Mouse (Mus musculus) hindbrain, embryonic 14.5 days (tissue): ENCODE measurements around the gene Slc25a24. TPM values are rescaled to one million over a fixed set of nuclear protein-coding genes. Genes with fewer than 3 reads are reported as not detected.
A peak's percentile ranks its signal among the peaks of the same experiment; 100 is the strongest.

ENCODE experiments used
- ATAC-seq: fragments of 200-750 bp; cut with Nextera tagmentation; 2 replicates; pipeline ENCODE4 v1.8.0; 2017; ENCODE audit warnings: moderate number of reproducible peaks, mild to moderate bottlenecking, moderate TSS enrichment, moderate library complexity; ENCODE audit not compliant: low FRiP score
- DNase-seq: peaks from one replicate; pipeline ENCODE4 v3.0.0-alpha.2; 2015; ENCODE audit warnings: low spot score
- H3K27ac ChIP-seq: fragments of 300-500 bp; sonication (generic); 2 replicates; pipeline ENCODE4 v1.5.1; 2014; ENCODE audit warnings: mild to moderate bottlenecking, moderate library complexity
- H3K27me3 ChIP-seq: fragments of 300-500 bp; sonication (generic); 2 replicates; pipeline ENCODE4 v1.6.1; 2014; ENCODE audit warnings: mild to moderate bottlenecking, low read length, mixed read lengths; ENCODE audit not compliant: control insufficient read depth, insufficient read depth
- H3K36me3 ChIP-seq: fragments of 300-500 bp; sonication (generic); replicated peaks from 2 replicates; pipeline ENCODE4 v1.6.1; 2014; ENCODE audit not compliant: control insufficient read depth, insufficient read depth
- H3K4me1 ChIP-seq: fragments of 300-500 bp; sonication (generic); replicated peaks from 2 replicates; pipeline ENCODE4 v1.6.1; 2014; ENCODE audit warnings: antibody characterized with exemption, low read length, mixed read lengths; ENCODE audit not compliant: control insufficient read depth, insufficient read depth
- H3K4me2 ChIP-seq: fragments of 300-500 bp; sonication (generic); replicated peaks from 2 replicates; pipeline ENCODE4 v1.6.1; 2014; ENCODE audit warnings: mild to moderate bottlenecking, moderate library complexity
- H3K4me3 ChIP-seq: fragments of 300-500 bp; sonication (generic); replicated peaks from 2 replicates; pipeline ENCODE4 v1.5.1; 2014; ENCODE audit warnings: mild to moderate bottlenecking, low read length
- H3K9ac ChIP-seq: fragments of 300-500 bp; sonication (generic); 2 replicates; pipeline ENCODE4 v1.6.1; 2014
- H3K9me3 ChIP-seq: fragments of 300-500 bp; sonication (generic); 2 replicates; pipeline ENCODE4 v1.6.1; 2016; ENCODE audit warnings: low read length; ENCODE audit not compliant: control insufficient read depth
- WGBS: fragments of 180-500 bp; shearing (Covaris S2); extraction: QIAGEN DNeasy Blood & Tissue Kit; methylation state at CpG from one replicate; pipeline ENCODE4 v1.1.7; 2014; 5-methylcytosine and 5-hydroxymethylcytosine counted together
- polyA plus RNA-seq: library from polyadenylated mRNA; unstranded; fragments of >200 nt; fragmentation: Nextera tagmentation; extraction: Ambion mirVana; gene quantifications from 2 replicates; pipeline ENCODE4 v1.2.1, GENCODE M21; 2014

Gene Slc25a24
- polyA plus RNA-seq, 1 experiment from 2014 or later, result 5.8 TPM

DNA sequence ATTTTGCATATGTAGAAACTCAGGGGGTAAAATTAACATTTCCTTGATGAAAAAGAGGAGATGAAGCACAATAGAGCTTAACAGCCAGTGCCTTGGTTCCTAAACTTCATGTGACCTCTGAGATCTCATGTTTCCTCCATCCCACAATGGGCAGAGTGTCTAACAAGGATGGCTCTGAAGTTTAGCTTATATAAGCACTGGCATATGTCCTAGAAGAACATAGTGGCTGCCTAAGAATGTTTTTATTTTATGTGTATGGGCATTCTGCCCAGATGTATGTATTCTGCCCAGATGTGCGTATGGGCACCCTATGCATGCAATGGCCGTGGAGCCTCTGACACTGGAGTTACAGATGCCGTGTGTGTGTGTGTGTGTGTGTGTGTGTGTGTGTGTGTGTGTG lies 34.5 kb downstream of the Slc25a24 start:
- Histone ChIP-seq H3K27ac (no peak overlapping the region), H3K9ac (no peak overlapping the region), H3K4me2 (no peak overlapping the region), H3K4me3 (no peak overlapping the region), H3K27me3 (no peaks in the 10 kb centered on the region), H3K36me3 (no peaks in the 10 kb centered on the region), H3K4me1 (no peaks in the 10 kb centered on the region), H3K9me3 (no peaks in the 10 kb centered on the region)
- DNase-seq (no peak), ATAC-seq (no peak)
- 82% methylated on average over 3 of the region's 3 CpGs for WGBS

- H3K4me1 ChIP-seq, result no peaks in the 10 kb centered on the region
- no peak overlapping the region for H3K4me2 ChIP-seq
- 0 out of 2 replicates have a peak, but pooled peaks cover 4% of the 10 kb centered on the region for H3K36me3 ChIP-seq
- H3K27me3 ChIP-seq, result no peaks in the 10 kb centered on the region
- no peak overlapping the region for H3K4me3 ChIP-seq
- WGBS, result 82% methylated on average over 2 of the region's 2 CpGs
- ATAC-seq (no peak), DNase-seq (no peak)
- no peak overlapping the region for H3K9ac ChIP-seq
- H3K9me3 ChIP-seq, result no peaks in the 10 kb centered on the region
- H3K27ac ChIP-seq, result no peak overlapping the region
Observed at GRCm38 (mm10) chr3:109164088-109164487, 41.1 kb downstream of the Slc25a24 start.

- no peaks in the 10 kb centered on the region for H3K27me3 ChIP-seq
Observed at GRCm38 (mm10) chr3:109164644-109165043, 41.7 kb downstream of the Slc25a24 start.

GRCm38 (mm10) chr3:109165214-109165829 lies 42.4 kb downstream of the Slc25a24 start:
- Histone ChIP-seq H3K9ac (no peak overlapping the region), H3K4me3 (no peak overlapping the region), H3K4me2 (no peak overlapping the region), H3K36me3 (0 out of 2 replicates have a peak, but pooled peaks cover 4% of the 10 kb centered on the region), H3K9me3 (no peaks in the 10 kb centered on the region), H3K27me3 (no peaks in the 10 kb centered on the region), H3K27ac (no peak overlapping the region), H3K4me1 (no peaks in the 10 kb centered on the region)
- DNase-seq (no peak), ATAC-seq (no peak)
- WGBS, result 91% methylated on average over 8 of the region's 8 CpGs

More at GRCm38 (mm10) chr3:109164644-109165043, 41.7 kb downstream of the Slc25a24 start:
- H3K27ac ChIP-seq, result no peak overlapping the region
- H3K36me3 ChIP-seq, result 0 out of 2 replicates have a peak, but pooled peaks cover 4% of the 10 kb centered on the region
- no peaks in the 10 kb centered on the region for H3K4me1 ChIP-seq
- H3K9me3 ChIP-seq, result no peaks in the 10 kb centered on the region
- WGBS, result 81% methylated on average over 1 of the region's 1 CpGs
- H3K9ac ChIP-seq, result no peak overlapping the region
- no peak overlapping the region for H3K4me3 ChIP-seq
- DNase-seq (no peak), ATAC-seq (0 out of 2 replicates have a peak, but pooled peaks have one; percentile 21)
- H3K4me2 ChIP-seq, result no peak overlapping the region

DNA sequence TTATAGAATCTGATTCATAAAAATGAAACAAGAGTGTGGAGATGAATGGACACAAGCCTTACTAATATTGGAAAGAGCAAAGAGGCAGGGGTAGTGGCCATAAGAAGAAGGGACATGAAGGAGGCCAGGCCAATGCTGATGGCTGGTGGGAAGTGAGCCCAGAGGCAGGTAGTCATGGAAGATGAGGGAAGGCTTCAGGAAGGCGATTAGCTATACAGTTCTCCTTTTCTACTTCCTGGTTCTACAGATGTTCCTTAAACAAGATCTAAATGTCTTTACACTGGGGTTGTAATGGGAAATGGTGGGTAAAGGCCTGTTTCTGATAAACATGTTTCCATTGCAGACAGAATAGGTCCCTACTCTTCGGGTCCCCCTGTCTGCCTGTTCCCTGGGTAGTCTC lies 46.2 kb downstream of the Slc25a24 start:
- Histone ChIP-seq H3K4me2 (no peak overlapping the region), H3K36me3 (0 out of 2 replicates have a peak, but pooled peaks cover 4% of the 10 kb centered on the region), H3K27me3 (no peaks in the 10 kb centered on the region), H3K27ac (no peak overlapping the region), H3K4me1 (peaks cover 3% of the 10 kb centered on the region; the same call in 1 of the 2 replicates), H3K4me3 (no peak overlapping the region), H3K9me3 (no peaks in the 10 kb centered on the region), H3K9ac (no peak overlapping the region)
- ATAC-seq (no peak), DNase-seq (no peak)
- WGBS, result 98% methylated on average over 2 of the region's 2 CpGs

DNA sequence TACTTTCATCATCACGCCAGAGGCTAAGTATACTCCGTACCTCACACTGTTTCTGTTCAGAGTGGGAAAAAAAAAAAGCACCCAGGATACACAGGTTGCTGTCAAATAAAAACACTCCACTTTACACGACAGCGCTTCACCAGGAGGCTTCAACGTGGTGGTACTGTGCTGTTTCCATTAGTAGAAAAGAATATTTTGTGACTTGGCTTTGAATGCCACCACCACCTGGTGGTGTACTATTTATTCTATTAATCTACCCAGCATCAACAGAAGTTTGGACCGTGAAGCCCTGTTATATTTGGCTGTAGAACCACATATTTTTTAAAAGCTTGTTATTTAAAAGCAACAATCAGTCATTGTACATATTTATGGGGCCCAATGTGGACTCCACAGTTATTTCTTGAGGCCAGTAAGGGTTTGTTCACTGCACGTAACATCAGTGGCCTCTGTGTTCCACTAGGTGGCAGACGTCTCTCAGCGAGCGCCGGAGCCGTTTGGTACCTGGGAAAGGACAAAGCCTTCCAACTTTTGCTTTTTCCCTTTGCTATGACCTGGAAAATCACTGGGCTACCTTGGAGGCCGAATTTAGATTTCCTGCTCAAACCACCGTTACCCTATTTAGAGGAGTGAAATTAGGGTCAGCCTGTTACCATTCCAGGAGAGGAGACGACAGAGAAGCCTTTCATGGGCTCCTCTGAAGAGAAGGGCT lies 48.3 kb downstream of the Slc25a24 start:
- Histone ChIP-seq H3K9ac (peak overlapping the region; percentile 37; the same call in 1 of the 2 replicates), H3K9me3 (no peaks in the 10 kb centered on the region), H3K4me1 (peaks cover 3% of the 10 kb centered on the region; the same call in 1 of the 2 replicates), H3K4me3 (no peak overlapping the region), H3K4me2 (no peak overlapping the region), H3K27me3 (no peaks in the 10 kb centered on the region), H3K36me3 (0 out of 2 replicates have a peak, but pooled peaks cover 4% of the 10 kb centered on the region), H3K27ac (no peak overlapping the region)
- DNase-seq, result peak; percentile 82
- WGBS, result 28% methylated on average over 15 of the region's 15 CpGs
- ATAC-seq, result peak; percentile 88

- Histone ChIP-seq H3K4me1 (peaks cover 13% of the 10 kb centered on the region; the same call in 1 of the 2 replicates), H3K9ac (no peak overlapping the region), H3K4me2 (no peak overlapping the region), H3K9me3 (no peaks in the 10 kb centered on the region), H3K27me3 (no peaks in the 10 kb centered on the region), H3K4me3 (no peak overlapping the region), H3K27ac (no peak overlapping the region), H3K36me3 (no peaks in the 10 kb centered on the region)
- ATAC-seq (no peak), DNase-seq (no peak)
- WGBS, result 82% methylated on average over 5 of the region's 5 CpGs
Observed at GRCm38 (mm10) chr3:109174394-109174793, 51.4 kb downstream of the Slc25a24 start.

DNA sequence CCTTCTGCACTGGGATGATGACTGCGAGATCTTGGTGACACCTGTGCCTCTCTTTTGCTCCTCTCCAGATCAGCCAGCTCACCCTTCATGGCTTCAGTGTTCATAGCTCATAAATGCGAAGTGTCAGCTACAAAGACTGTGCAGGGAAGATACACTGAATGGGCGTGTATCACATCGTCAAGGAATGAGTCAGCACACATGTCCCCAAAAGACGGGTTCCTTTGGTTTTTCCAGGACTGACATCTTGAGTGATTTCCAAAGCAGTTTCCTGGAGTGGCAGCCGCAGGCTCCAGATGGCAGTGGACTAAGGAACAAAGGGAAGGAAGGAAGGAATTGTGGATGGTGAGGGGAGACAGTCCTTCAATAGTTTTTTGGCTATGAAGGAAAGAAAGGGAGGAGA lies 55.8 kb downstream of the Slc25a24 start:
- H3K27me3 ChIP-seq, result no peaks in the 10 kb centered on the region
- H3K4me2 ChIP-seq, result no peak overlapping the region
- no peak overlapping the region for H3K9ac ChIP-seq
- H3K4me3 ChIP-seq, result no peak overlapping the region
- peaks cover 10% of the 10 kb centered on the region; the same call in 1 of the 2 replicates for H3K4me1 ChIP-seq
- DNase-seq, result no peak
- H3K9me3 ChIP-seq, result no peaks in the 10 kb centered on the region
- peak overlapping the region; percentile 23; the same call in 1 of the 2 replicates for H3K27ac ChIP-seq
- 40% methylated on average over 6 of the region's 6 CpGs for WGBS
- H3K36me3 ChIP-seq, result no peaks in the 10 kb centered on the region
- ATAC-seq, result no peak

DNA sequence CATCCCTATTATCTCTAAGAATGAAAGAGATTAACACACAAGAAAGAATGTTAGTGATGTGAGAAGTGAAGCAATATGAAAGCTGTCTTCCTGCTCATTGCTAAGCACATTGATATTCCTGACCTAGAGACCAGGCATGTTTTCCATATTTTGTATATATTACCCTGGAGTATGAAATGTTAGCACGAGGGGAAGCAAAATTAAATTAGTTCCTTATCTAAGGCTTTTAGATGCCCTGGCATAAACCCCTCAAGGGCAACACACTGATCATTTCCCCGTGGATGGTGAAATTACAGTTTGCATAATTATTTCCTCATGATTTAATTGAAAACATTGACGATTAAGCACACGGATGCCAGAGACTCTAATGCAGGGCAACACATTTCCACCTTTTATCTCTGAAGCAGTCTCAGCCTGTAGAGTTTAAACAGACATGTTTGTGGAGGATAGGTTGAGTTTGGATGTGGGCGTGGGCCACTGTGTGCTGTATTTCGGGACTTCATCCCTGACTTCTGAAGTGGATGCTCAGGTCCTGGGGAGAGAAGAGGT lies 56.7 kb downstream of the Slc25a24 start:
- WGBS, result 55% methylated on average over 6 of the region's 6 CpGs
- DNase-seq (no peak), ATAC-seq (no peak)
- Histone ChIP-seq H3K9me3 (no peaks in the 10 kb centered on the region; the same call in 1 of the 2 replicates), H3K27ac (no peak overlapping the region), H3K4me3 (no peak overlapping the region), H3K36me3 (no peaks in the 10 kb centered on the region), H3K4me2 (no peak overlapping the region), H3K27me3 (no peaks in the 10 kb centered on the region), H3K9ac (no peak overlapping the region), H3K4me1 (peaks cover 10% of the 10 kb centered on the region; the same call in 1 of the 2 replicates)
